Mouse (Mus musculus): ENCODE measurements around the gene Col18a1.

GRCm38 (mm10) chr10:77097006-77097889, 69.1 kb downstream of the Col18a1 start:
- TF ChIP-seq CTCF (IDR thresholded peaks at IDR 0.05) (no peak), EP300 (IDR thresholded peaks at IDR 0.05) (no peak)

Data from lung, postnatal 0 days (tissue).